Mouse (Mus musculus): Measurements from ENCODE around the gene Sik2. TPM values are rescaled to one million over a fixed set of nuclear protein-coding genes. Genes with fewer than 3 reads are reported as not detected.
A peak's percentile ranks its signal among the peaks of the same experiment; 100 is the strongest.

The Sik2 gene
- total and polyA plus RNA-seq, 2 experiments from 2014 or later: 20.5 to 36.7 TPM

GRCm38 (mm10) chr9:50874031-50874430 is 134.8 kb downstream of the Sik2 start:
- DNase-seq (no peak), ATAC-seq (peak; percentile 25; the same call in 1 of the 2 replicates)
- Histone ChIP-seq H3K9ac (no peak overlapping the region), H3K4me2 (ENCODE audit: low read depth) (no peak overlapping the region), H3K27me3 (ENCODE audit: insufficient read depth, low read length) (no peaks in the 10 kb centered on the region), H3K4me3 (ENCODE audit: low read depth, low read length) (no peak overlapping the region), H3K36me3 (ENCODE audit: insufficient read depth) (peaks cover 47% of the 10 kb centered on the region), H3K27ac (ENCODE audit: low read depth, low read length) (no peak overlapping the region), H3K4me1 (ENCODE audit: insufficient read depth) (no peaks in the 10 kb centered on the region), H3K9me3 (ENCODE audit: low read length) (no peaks in the 10 kb centered on the region)
- 67% methylated on average over 6 of the region's 6 CpGs for WGBS
- no peak for TF ChIP-seq CTCF (IDR thresholded peaks at IDR 0.05; ENCODE audit: low read depth)

DNA sequence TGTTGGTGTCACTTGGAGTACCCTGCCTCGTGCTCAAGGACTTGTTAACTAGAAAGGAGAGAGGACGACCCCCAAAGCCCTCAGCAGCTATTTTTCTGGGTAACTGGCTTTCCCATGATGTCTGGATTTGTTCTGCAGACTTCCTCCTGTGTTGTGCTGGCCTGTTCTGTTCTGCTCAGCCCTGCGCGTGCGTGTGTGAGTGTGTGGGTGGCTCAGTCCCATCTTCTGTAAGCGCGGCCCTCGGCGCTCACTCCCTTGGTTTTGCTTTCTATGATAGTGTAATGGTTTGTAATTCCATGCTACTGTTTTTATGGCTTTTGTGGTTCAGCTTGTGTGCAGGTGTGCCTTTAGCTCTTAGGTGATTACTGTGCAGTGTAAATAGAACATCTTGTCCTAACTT is 135.7 kb downstream of the Sik2 start:
- Histone ChIP-seq H3K4me2 (ENCODE audit: low read depth) (no peak overlapping the region), H3K9me3 (ENCODE audit: low read length) (no peaks in the 10 kb centered on the region), H3K4me1 (ENCODE audit: insufficient read depth) (no peaks in the 10 kb centered on the region), H3K4me3 (ENCODE audit: low read depth, low read length) (no peak overlapping the region), H3K27me3 (ENCODE audit: insufficient read depth, low read length) (no peaks in the 10 kb centered on the region), H3K9ac (no peak overlapping the region), H3K27ac (ENCODE audit: low read depth, low read length) (no peak overlapping the region), H3K36me3 (ENCODE audit: insufficient read depth) (peaks cover 46% of the 10 kb centered on the region)
- TF ChIP-seq CTCF (IDR thresholded peaks at IDR 0.05; ENCODE audit: low read depth): no peak
- ATAC-seq (no peak), DNase-seq (no peak)
- 87% methylated on average over 9 of the region's 9 CpGs for WGBS

DNA sequence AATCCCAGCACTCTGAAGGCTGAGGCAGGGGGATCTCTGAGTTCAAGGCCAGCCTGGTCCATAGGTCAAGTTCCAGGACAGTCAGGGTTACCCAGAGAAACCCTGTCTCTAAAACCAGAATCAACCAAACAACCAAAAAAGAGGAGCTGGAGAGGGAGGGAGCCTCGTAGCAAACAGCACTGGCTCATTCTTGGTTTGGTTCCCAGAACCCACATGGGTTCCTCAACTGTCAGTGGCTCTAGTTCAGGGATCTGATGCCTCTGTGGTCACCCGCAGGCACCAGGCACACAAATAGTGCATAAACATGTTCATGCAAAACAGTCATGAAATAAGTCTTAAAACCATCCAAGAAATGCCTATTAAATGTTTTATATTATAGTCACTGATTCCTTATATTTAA is 140.7 kb downstream of the Sik2 start:
- H3K9me3 ChIP-seq (ENCODE audit: low read length): no peaks in the 10 kb centered on the region
- 60% methylated on average over 2 of the region's 2 CpGs for WGBS
- ATAC-seq (no peak), DNase-seq (no peak)
- H3K27me3 ChIP-seq (ENCODE audit: insufficient read depth, low read length): no peaks in the 10 kb centered on the region
- H3K9ac ChIP-seq: no peak overlapping the region
- H3K27ac ChIP-seq (ENCODE audit: low read depth, low read length): no peak overlapping the region
- H3K4me2 ChIP-seq (ENCODE audit: low read depth): no peak overlapping the region
- no peak overlapping the region for H3K4me3 ChIP-seq (ENCODE audit: low read depth, low read length)
- H3K4me1 ChIP-seq (ENCODE audit: insufficient read depth): no peaks in the 10 kb centered on the region
- no peak for TF ChIP-seq CTCF (IDR thresholded peaks at IDR 0.05; ENCODE audit: low read depth)
- H3K36me3 ChIP-seq (ENCODE audit: insufficient read depth): peaks cover 42% of the 10 kb centered on the region

DNA sequence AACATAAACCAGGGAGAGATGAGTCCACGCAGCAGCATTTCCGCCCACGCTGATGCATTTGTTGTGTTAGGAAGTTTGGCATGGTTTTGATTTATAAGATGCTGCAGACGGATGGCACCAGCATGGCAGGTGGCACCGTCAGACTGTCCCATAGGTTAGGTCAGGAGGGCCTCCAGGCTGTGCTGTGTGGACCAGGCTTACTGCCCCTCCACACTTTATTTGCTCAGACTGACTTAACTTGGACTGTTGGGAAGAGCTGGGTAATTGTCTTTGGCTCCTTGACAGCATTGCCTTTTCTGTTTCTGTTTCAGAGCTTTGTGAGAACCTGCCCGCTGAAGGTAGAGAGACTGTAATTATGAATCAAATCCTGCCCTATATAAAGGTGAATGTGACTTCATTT is 141.9 kb downstream of the Sik2 start:
- Histone ChIP-seq H3K27me3 (ENCODE audit: insufficient read depth, low read length) (no peaks in the 10 kb centered on the region), H3K36me3 (ENCODE audit: insufficient read depth) (peaks cover 52% of the 10 kb centered on the region)
- no peak for ATAC-seq

GRCm38 (mm10) chr9:50865803-50866202 is 143.1 kb downstream of the Sik2 start:
- Histone ChIP-seq H3K27me3 (ENCODE audit: insufficient read depth, low read length) (no peaks in the 10 kb centered on the region), H3K9me3 (ENCODE audit: low read length) (no peaks in the 10 kb centered on the region), H3K4me3 (ENCODE audit: low read depth, low read length) (no peak overlapping the region), H3K36me3 (ENCODE audit: insufficient read depth) (peaks cover 58% of the 10 kb centered on the region), H3K9ac (no peak overlapping the region), H3K4me2 (ENCODE audit: low read depth) (no peak overlapping the region), H3K27ac (ENCODE audit: low read depth, low read length) (no peak overlapping the region), H3K4me1 (ENCODE audit: insufficient read depth) (no peaks in the 10 kb centered on the region)
- ATAC-seq (no peak), DNase-seq (no peak)
- WGBS: 66% methylated on average over 8 of the region's 8 CpGs
- TF ChIP-seq CTCF (IDR thresholded peaks at IDR 0.05; ENCODE audit: low read depth): no peak

More for the DNA sequence above, 141.9 kb downstream of the Sik2 start:
- 84% methylated on average over 6 of the region's 6 CpGs for WGBS
- DNase-seq: no peak
- no peak for TF ChIP-seq CTCF (IDR thresholded peaks at IDR 0.05; ENCODE audit: low read depth)
- Histone ChIP-seq H3K4me1 (ENCODE audit: insufficient read depth) (no peaks in the 10 kb centered on the region), H3K9me3 (ENCODE audit: low read length) (no peaks in the 10 kb centered on the region), H3K4me3 (ENCODE audit: low read depth, low read length) (no peak overlapping the region), H3K9ac (no peak overlapping the region), H3K4me2 (ENCODE audit: low read depth) (no peak overlapping the region), H3K27ac (ENCODE audit: low read depth, low read length) (no peak overlapping the region)

DNA sequence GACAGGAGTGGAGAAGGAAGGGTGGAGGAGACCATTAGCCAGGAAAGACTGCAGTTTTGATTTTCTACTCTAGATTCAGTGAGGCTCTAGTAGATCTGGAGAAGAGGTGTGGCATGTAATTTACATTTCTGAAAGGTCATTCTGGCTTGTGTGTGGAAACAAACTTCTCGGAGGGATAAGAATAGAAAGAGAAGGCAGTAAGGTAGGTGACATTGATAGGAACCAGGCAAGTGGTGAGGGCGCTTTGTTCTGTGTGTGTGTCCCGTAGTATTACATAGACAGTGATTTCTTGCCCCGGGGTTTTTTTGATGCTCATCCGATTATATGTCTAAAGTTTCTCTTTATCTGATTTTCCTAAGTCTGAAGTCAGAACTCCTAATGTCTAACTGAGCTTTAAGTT is 144.0 kb downstream of the Sik2 start:
- Histone ChIP-seq H3K9ac (no peak overlapping the region), H3K27ac (ENCODE audit: low read depth, low read length) (no peak overlapping the region), H3K27me3 (ENCODE audit: insufficient read depth, low read length) (no peaks in the 10 kb centered on the region), H3K36me3 (ENCODE audit: insufficient read depth) (peaks cover 51% of the 10 kb centered on the region), H3K4me3 (ENCODE audit: low read depth, low read length) (no peak overlapping the region), H3K9me3 (ENCODE audit: low read length) (no peaks in the 10 kb centered on the region), H3K4me2 (ENCODE audit: low read depth) (no peak overlapping the region), H3K4me1 (ENCODE audit: insufficient read depth) (no peaks in the 10 kb centered on the region)
- whole genome bisulfite sequencing: 93% methylated on average over 5 of the region's 5 CpGs
- ATAC-seq (no peak), DNase-seq (no peak)
- TF ChIP-seq CTCF (IDR thresholded peaks at IDR 0.05; ENCODE audit: low read depth): no peak

DNA sequence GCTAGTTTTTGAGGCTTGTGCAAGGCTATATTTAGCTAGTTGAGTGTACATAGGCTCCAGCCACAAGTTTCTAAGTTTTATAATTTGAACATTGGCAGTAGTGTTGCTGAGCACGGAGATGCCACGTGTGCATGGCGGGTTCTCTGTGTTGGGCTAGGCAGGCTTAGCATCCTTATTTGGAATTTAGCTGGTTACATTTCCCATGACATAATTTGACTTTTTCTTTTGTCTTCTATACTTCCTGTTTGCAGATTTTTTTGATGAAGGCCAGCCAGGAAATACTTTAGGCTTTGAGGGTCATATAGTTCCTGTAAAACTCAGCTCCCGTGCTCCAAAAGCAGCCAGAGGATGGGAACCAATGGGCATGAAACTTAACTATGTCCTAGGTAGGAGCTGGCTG is 145.0 kb downstream of the Sik2 start:
- Histone ChIP-seq H3K4me3 (ENCODE audit: low read depth, low read length) (no peak overlapping the region), H3K27ac (ENCODE audit: low read depth, low read length) (no peak overlapping the region), H3K36me3 (ENCODE audit: insufficient read depth) (peaks cover 53% of the 10 kb centered on the region), H3K9me3 (ENCODE audit: low read length) (no peaks in the 10 kb centered on the region), H3K4me2 (ENCODE audit: low read depth) (no peak overlapping the region), H3K27me3 (ENCODE audit: insufficient read depth, low read length) (no peaks in the 10 kb centered on the region), H3K4me1 (ENCODE audit: insufficient read depth) (0 out of 2 replicates have a peak, but pooled peaks cover 4% of the 10 kb centered on the region), H3K9ac (no peak overlapping the region)
- ATAC-seq: no peak
- DNase-seq: no peak
- 77% methylated on average over 4 of the region's 4 CpGs for WGBS
- TF ChIP-seq CTCF (IDR thresholded peaks at IDR 0.05; ENCODE audit: low read depth): no peak
